Mouse (Mus musculus): ENCODE data around the gene Emc8. TPM values are rescaled to one million over a fixed set of nuclear protein-coding genes. Genes with fewer than 3 reads are reported as not detected.

The Emc8 gene
- polyA plus RNA-seq, 1 experiment from 2014 or later: 254 TPM

- H3K9me3 ChIP-seq (ENCODE audit: control insufficient read depth, low read depth, low read length): no peaks in the 10 kb centered on the region; the same call in 1 of the 2 replicates
- no peak overlapping the region for H3K4me2 ChIP-seq (replicated peaks; ENCODE audit: low read depth, low read length)
- no peak overlapping the region for H3K9ac ChIP-seq (replicated peaks; ENCODE audit: low read depth, low read length)
- H3K4me3 ChIP-seq (ENCODE audit: low read depth, low read length): no peak overlapping the region
- 84% methylated on average over 4 of the region's 4 CpGs for WGBS
- H3K27ac ChIP-seq (ENCODE audit: low read length): no peak overlapping the region
- no peaks in the 10 kb centered on the region for H3K27me3 ChIP-seq (ENCODE audit: control insufficient read depth, insufficient read depth, low read length)
- H3K4me1 ChIP-seq (ENCODE audit: control insufficient read depth, insufficient read depth, low read length): peaks cover 27% of the 10 kb centered on the region
- ATAC-seq (ENCODE audit: insufficient number of reproducible peaks, insufficient read depth, low FRiP score, low read depth): no peak
- no peaks in the 10 kb centered on the region for H3K36me3 ChIP-seq (ENCODE audit: control insufficient read depth, insufficient read depth, low read length)
Observed at GRCm38 (mm10) chr8:120700053-120700452, 31.7 kb upstream of the Emc8 start.

GRCm38 (mm10) chr8:120699565-120699964, 31.2 kb upstream of the Emc8 start:
- 73% methylated on average over 2 of the region's 2 CpGs for WGBS
- Histone ChIP-seq H3K4me2 (replicated peaks; ENCODE audit: low read depth, low read length) (no peak overlapping the region), H3K9ac (replicated peaks; ENCODE audit: low read depth, low read length) (no peak overlapping the region), H3K4me1 (ENCODE audit: control insufficient read depth, insufficient read depth, low read length) (peaks cover 30% of the 10 kb centered on the region), H3K27ac (ENCODE audit: low read length) (no peak overlapping the region), H3K36me3 (ENCODE audit: control insufficient read depth, insufficient read depth, low read length) (no peaks in the 10 kb centered on the region), H3K27me3 (ENCODE audit: control insufficient read depth, insufficient read depth, low read length) (no peaks in the 10 kb centered on the region), H3K4me3 (ENCODE audit: low read depth, low read length) (no peak overlapping the region), H3K9me3 (ENCODE audit: control insufficient read depth, low read depth, low read length) (no peaks in the 10 kb centered on the region; the same call in 1 of the 2 replicates)
- no peak for ATAC-seq (ENCODE audit: insufficient number of reproducible peaks, insufficient read depth, low FRiP score, low read depth)

GRCm38 (mm10) chr8:120699079-120699478, 30.7 kb upstream of the Emc8 start:
- Histone ChIP-seq H3K27ac (ENCODE audit: low read length) (no peak overlapping the region), H3K9ac (replicated peaks; ENCODE audit: low read depth, low read length) (no peak overlapping the region), H3K36me3 (ENCODE audit: control insufficient read depth, insufficient read depth, low read length) (no peaks in the 10 kb centered on the region), H3K4me1 (ENCODE audit: control insufficient read depth, insufficient read depth, low read length) (peaks cover 33% of the 10 kb centered on the region), H3K27me3 (ENCODE audit: control insufficient read depth, insufficient read depth, low read length) (no peaks in the 10 kb centered on the region), H3K4me2 (replicated peaks; ENCODE audit: low read depth, low read length) (no peak overlapping the region), H3K9me3 (ENCODE audit: control insufficient read depth, low read depth, low read length) (no peaks in the 10 kb centered on the region; the same call in 1 of the 2 replicates), H3K4me3 (ENCODE audit: low read depth, low read length) (no peak overlapping the region)
- ATAC-seq (ENCODE audit: insufficient number of reproducible peaks, insufficient read depth, low FRiP score, low read depth): no peak
- WGBS: 63% methylated on average over 6 of the region's 6 CpGs

GRCm38 (mm10) chr8:120698426-120698825, 30.1 kb upstream of the Emc8 start:
- H3K9ac ChIP-seq (replicated peaks; ENCODE audit: low read depth, low read length): no peak overlapping the region
- 54% methylated on average over 7 of the region's 7 CpGs for WGBS
- H3K4me1 ChIP-seq (ENCODE audit: control insufficient read depth, insufficient read depth, low read length): peaks cover 35% of the 10 kb centered on the region
- H3K4me3 ChIP-seq (ENCODE audit: low read depth, low read length): no peak overlapping the region
- H3K4me2 ChIP-seq (replicated peaks; ENCODE audit: low read depth, low read length): no peak overlapping the region
- peak overlapping the region; percentile 39; the same call in 1 of the 2 replicates for H3K27ac ChIP-seq (ENCODE audit: low read length)
- no peaks in the 10 kb centered on the region for H3K36me3 ChIP-seq (ENCODE audit: control insufficient read depth, insufficient read depth, low read length)
- no peaks in the 10 kb centered on the region for H3K27me3 ChIP-seq (ENCODE audit: control insufficient read depth, insufficient read depth, low read length)
- ATAC-seq (ENCODE audit: insufficient number of reproducible peaks, insufficient read depth, low FRiP score, low read depth): no peak
- no peaks in the 10 kb centered on the region; the same call in 1 of the 2 replicates for H3K9me3 ChIP-seq (ENCODE audit: control insufficient read depth, low read depth, low read length)

- H3K4me2 ChIP-seq (replicated peaks; ENCODE audit: low read depth, low read length): no peak overlapping the region
- H3K36me3 ChIP-seq (ENCODE audit: control insufficient read depth, insufficient read depth, low read length): no peaks in the 10 kb centered on the region
- peak overlapping the region; percentile 39; the same call in 1 of the 2 replicates for H3K27ac ChIP-seq (ENCODE audit: low read length)
- H3K9me3 ChIP-seq (ENCODE audit: control insufficient read depth, low read depth, low read length): no peaks in the 10 kb centered on the region; the same call in 1 of the 2 replicates
- H3K27me3 ChIP-seq (ENCODE audit: control insufficient read depth, insufficient read depth, low read length): no peaks in the 10 kb centered on the region
- no peak for ATAC-seq (ENCODE audit: insufficient number of reproducible peaks, insufficient read depth, low FRiP score, low read depth)
- no peak overlapping the region for H3K4me3 ChIP-seq (ENCODE audit: low read depth, low read length)
- no peak overlapping the region for H3K9ac ChIP-seq (replicated peaks; ENCODE audit: low read depth, low read length)
- H3K4me1 ChIP-seq (ENCODE audit: control insufficient read depth, insufficient read depth, low read length): peaks cover 36% of the 10 kb centered on the region
Observed at GRCm38 (mm10) chr8:120697979-120698272, 29.6 kb upstream of the Emc8 start.

- Histone ChIP-seq H3K9ac (replicated peaks; ENCODE audit: low read depth, low read length) (no peak overlapping the region), H3K4me1 (ENCODE audit: control insufficient read depth, insufficient read depth, low read length) (peaks cover 40% of the 10 kb centered on the region), H3K4me2 (replicated peaks; ENCODE audit: low read depth, low read length) (no peak overlapping the region), H3K4me3 (ENCODE audit: low read depth, low read length) (no peak overlapping the region), H3K9me3 (ENCODE audit: control insufficient read depth, low read depth, low read length) (no peaks in the 10 kb centered on the region; the same call in 1 of the 2 replicates), H3K36me3 (ENCODE audit: control insufficient read depth, insufficient read depth, low read length) (no peaks in the 10 kb centered on the region), H3K27ac (ENCODE audit: low read length) (peak overlapping the region; percentile 66; the same call in 1 of the 2 replicates), H3K27me3 (ENCODE audit: control insufficient read depth, insufficient read depth, low read length) (no peaks in the 10 kb centered on the region)
- 60% methylated on average over 17 of the region's 17 CpGs for WGBS
- ATAC-seq (ENCODE audit: insufficient number of reproducible peaks, insufficient read depth, low FRiP score, low read depth): no peak
Observed at GRCm38 (mm10) chr8:120697154-120697978, 29.0 kb upstream of the Emc8 start.

- peak overlapping the region; percentile 66 for H3K27ac ChIP-seq (ENCODE audit: low read length)
- H3K27me3 ChIP-seq (ENCODE audit: control insufficient read depth, insufficient read depth, low read length): no peaks in the 10 kb centered on the region
- H3K4me2 ChIP-seq (replicated peaks; ENCODE audit: low read depth, low read length): no peak overlapping the region
- H3K36me3 ChIP-seq (ENCODE audit: control insufficient read depth, insufficient read depth, low read length): no peaks in the 10 kb centered on the region
- peak; percentile 42; the same call in 1 of the 2 replicates for ATAC-seq (ENCODE audit: insufficient number of reproducible peaks, insufficient read depth, low FRiP score, low read depth)
- no peak overlapping the region for H3K4me3 ChIP-seq (ENCODE audit: low read depth, low read length)
- H3K9me3 ChIP-seq (ENCODE audit: control insufficient read depth, low read depth, low read length): no peaks in the 10 kb centered on the region; the same call in 1 of the 2 replicates
- 33% methylated on average over 13 of the region's 13 CpGs for WGBS
- no peak overlapping the region for H3K9ac ChIP-seq (replicated peaks; ENCODE audit: low read depth, low read length)
- peaks cover 40% of the 10 kb centered on the region for H3K4me1 ChIP-seq (ENCODE audit: control insufficient read depth, insufficient read depth, low read length)
Observed at GRCm38 (mm10) chr8:120696401-120697153, 28.2 kb upstream of the Emc8 start.

- Histone ChIP-seq H3K4me3 (ENCODE audit: low read depth, low read length) (no peak overlapping the region), H3K4me2 (replicated peaks; ENCODE audit: low read depth, low read length) (peak overlapping the region; percentile 24), H3K27ac (ENCODE audit: low read length) (peak overlapping the region; percentile 61; the same call in 1 of the 2 replicates), H3K9me3 (ENCODE audit: control insufficient read depth, low read depth, low read length) (no peaks in the 10 kb centered on the region; the same call in 1 of the 2 replicates), H3K9ac (replicated peaks; ENCODE audit: low read depth, low read length) (no peak overlapping the region), H3K36me3 (ENCODE audit: control insufficient read depth, insufficient read depth, low read length) (no peaks in the 10 kb centered on the region), H3K4me1 (ENCODE audit: control insufficient read depth, insufficient read depth, low read length) (peaks cover 40% of the 10 kb centered on the region), H3K27me3 (ENCODE audit: control insufficient read depth, insufficient read depth, low read length) (no peaks in the 10 kb centered on the region)
- 8% methylated on average over 22 of the region's 22 CpGs for WGBS
- peak; percentile 81 for ATAC-seq (ENCODE audit: insufficient number of reproducible peaks, insufficient read depth, low FRiP score, low read depth)
Observed at GRCm38 (mm10) chr8:120693861-120694493, 25.6 kb upstream of the Emc8 start.

Data from stomach, embryonic 14.5 days (tissue).